Mouse (Mus musculus): Measurements from ENCODE around the gene Dip2c.

Gene Dip2c

DNA sequence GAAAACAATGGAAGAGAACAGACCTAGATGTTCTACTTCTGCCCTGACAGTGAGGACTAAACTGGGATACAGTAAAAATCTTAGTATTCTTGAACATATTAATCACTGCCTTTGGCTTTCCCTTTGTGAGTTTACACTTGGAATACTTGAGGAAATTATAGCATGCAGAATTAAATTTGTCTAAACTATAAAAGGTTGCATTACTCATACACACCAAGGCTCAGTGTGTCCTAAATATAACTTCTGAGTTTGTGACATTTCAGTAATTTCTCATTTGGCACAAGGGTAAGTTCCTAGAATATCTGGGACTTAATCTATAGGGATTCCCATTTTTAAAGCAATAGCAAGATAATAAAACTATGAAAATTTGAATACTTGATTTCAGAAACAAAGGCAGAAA lies 262.2 kb downstream of the Dip2c start:
- no peak for DNase-seq (ENCODE audit: low spot score in 2 of 2)

DNA sequence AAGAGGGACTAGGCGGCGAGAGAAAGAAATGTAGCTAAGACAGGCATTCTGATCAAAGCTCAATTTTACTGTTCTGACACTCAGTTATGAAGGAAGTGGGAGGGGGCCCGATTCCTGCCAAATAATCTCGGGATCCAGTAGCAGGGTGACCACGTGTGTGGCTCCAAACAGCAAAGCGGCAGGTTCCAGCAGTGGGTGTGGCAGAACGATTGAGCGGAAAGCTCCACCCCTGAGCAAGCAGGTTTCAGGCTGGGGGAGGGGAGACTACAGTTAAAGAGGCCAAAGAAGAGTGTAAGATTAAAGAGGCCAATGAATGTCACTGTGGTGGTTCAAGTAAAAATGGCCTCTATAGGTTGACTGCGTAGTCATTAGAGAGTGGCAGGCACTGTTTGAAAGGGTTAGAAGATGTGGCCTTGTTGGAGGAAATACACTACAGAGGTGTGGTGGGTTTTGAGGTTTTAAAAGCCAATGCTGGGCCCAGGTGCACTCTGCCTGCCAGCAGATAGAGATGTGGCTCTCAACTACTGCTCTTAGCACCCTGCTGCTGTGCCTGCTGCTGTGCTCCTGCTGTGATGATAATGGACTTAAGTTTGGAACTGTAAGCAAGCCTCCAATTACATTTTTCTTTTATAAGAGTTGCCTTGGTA lies 271.5 kb downstream of the Dip2c start:
- DNase-seq (ENCODE audit: low spot score in 2 of 2) = no peak

DNA sequence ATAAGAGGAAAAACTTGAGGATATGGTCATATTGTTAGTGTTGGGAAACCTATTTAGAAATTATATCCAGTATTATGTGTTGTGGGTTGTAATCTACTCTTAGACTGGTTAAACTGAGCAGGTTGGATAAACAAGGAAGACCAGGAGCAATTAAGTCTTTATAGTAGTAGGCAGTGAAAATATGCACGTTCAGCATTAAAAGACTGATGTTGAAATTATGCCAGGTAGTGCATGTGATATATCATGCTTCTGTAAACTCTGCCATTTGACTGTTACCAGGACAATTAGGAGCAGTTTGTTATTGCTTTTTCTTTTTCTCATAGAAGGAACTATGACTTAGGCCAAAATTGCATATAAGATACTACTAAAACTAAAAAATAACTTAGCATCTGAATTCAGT lies 285.8 kb downstream of the Dip2c start:
- no peak for DNase-seq (ENCODE audit: low spot score in 2 of 2)

DNA sequence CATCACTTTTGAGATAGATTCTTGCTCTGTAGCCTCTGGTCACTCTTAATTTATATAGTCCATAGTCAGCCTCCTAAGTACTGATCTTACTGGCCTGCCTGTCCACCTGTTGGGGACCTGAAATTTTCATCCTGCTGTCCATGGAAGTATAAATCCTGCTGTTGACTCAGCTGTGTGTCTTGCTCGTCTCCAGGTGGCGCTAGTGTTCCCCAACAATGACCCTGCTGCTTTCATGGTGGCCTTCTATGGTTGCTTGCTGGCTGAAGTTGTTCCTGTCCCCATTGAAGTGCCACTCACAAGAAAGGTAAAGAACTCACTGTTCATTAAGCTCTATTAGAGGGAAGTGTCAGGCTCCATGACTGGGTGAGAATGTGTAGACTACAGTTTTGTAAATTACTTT lies 286.6 kb downstream of the Dip2c start:
- peak in 1 of 2 experiments; percentile 10 for DNase-seq (ENCODE audit: low spot score in 2 of 2)

DNA sequence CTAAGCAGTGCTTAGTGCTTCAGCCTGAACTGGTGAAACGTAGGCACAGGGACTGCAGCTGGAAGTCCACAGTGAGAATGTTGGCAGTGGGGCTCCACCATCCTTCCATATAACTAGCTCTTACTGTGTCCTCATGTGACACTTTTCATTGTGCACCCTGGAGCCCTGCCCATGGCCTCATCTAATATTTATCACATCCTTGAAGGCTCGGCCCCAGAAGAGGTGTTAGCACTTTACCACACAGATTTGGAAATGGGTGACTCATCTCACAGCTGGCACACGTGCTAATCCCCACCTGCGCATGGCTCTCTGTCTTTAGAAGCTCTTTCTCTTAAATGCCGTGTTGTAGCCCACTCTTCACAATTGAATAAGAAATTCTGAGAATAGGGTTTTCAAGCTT lies 292.5 kb downstream of the Dip2c start:
- DNase-seq (ENCODE audit: low spot score in 2 of 2) = no peak

DNA sequence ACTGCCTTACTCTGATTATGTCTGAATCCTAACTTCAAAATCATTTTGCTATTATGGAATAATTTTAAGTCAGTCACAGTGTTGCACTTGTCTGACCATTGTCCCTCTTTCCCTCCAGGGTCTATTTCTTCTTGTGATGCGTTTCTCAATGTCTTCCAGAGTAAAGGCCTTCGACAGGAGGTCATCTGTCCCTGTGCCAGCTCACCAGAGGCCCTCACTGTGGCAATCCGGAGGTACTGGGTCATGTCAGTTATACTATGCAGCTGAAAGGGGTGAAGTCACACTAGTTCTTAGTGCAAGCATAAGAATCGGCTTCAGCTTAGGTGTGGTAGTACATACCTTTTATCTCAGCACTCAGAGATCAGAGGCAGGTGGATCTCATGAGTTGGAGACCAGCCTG lies 300.4 kb downstream of the Dip2c start:
- no peak for DNase-seq (ENCODE audit: low spot score in 2 of 2)

DNA sequence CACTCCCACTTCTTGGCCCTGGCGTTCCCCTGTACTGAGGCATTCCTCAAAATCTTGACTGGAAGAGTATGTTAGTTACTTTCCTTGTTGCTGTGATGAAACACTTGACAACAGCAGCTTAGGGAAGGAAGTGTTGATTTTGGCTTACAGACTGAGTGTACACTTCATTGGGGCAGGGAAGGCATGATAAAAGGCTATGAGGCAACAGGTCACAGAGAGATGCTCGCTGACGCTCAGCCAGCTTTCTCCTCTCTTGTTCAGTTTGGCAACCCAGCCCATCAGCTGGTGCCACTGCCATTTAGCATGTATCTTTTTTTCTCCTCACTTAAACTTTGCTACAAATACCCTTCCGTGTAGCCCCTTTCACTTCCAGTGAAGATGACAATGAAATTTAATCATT lies 302.1 kb downstream of the Dip2c start:
- DNase-seq (ENCODE audit: low spot score in 2 of 2) = no peak

DNA sequence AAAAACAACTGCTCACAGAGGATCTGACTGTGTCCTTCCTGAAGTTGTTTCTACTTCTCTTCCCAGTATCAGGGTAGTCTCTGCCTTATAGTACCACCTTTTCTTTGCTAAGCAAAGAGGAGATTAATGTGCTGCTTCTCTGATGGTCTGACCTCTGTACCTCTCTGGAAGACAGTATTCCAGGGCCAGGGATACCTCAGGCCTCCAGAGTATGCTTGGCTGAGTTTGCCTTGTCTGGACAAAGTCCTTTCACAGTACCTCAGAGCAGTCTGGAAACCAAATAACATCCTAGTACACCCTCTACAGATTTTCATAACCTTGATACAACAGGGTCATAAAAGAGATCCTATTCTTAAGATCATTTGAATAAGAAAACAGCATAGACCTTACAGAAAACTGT lies 305.5 kb downstream of the Dip2c start:
- DNase-seq (ENCODE audit: low spot score in 2 of 2) = no peak

DNA sequence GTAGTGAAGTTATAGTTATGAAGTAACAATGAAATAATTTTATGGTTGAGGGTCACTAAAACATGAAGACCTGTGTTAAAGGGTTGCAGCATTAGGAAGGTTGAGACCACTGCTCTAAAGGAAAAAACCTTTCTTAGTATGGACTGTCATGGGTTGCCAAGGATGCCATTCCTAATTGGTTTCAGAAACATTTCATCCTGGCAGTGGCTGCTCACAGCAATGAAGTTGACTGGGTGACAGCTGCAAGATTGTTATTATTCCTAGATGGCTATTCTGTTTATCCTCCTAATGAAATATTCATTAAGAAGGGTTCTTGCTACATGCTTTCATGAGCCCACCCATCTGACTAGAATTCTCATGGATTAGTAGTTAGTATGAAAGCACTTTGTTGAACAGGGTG lies 307.3 kb downstream of the Dip2c start:
- DNase-seq (ENCODE audit: low spot score in 2 of 2) = no peak

DNA sequence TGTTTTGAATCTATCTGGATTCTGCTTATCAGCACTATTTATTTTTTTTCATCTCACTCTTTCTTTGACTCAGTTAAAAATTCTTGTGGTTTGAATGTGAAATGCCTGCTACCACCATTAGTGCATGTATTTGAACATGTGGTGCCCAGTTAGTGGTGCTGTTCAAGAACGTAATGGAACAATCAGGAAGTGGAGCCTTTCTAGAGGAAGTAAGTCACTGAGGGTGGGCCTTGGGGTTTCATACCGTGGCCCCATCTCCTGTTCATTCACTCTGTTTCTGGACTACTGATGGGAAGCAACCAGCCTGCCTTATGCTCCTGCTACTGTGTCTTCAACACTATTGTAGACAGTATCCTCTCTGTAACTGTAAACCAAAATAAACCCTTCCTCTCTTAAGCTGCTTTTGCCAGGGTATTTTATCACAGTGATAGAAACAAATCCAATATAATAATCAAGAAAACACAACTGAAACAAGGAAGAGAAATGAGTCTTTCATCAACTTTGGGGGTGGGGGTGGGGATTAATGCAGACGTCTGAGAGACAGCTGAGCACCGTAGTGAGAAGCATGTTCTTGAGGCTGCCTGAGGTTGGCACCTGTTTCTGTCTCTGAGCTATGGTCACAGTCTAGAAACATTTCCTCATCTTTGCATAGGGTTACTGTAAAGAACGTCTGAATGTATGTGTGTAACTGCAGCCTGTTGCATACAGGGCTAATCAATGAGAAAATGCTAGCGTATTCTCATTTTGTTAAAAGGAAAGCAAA lies 323.2 kb downstream of the Dip2c start:
- no peak for DNase-seq (ENCODE audit: low spot score in 2 of 2)

DNA sequence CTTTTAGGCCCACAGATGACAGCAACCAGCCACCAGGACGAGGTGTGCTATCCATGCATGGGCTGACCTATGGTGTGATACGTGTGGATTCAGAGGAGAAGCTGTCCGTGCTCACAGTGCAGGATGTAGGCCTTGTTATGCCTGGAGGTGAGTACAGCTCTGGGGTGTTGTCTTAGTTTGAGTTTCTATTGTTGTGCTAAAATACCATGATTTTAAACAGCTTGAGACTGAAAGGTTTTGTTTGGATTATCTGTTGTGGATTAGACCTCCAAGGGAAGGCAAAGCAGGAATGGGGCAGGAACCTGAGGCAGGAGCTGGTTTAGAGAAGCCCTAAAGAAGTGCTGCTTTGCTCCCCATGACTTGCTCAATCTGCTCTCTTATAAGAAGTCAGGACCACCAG lies 325.0 kb downstream of the Dip2c start:
- no peak for DNase-seq (ENCODE audit: low spot score in 2 of 2)

DNA sequence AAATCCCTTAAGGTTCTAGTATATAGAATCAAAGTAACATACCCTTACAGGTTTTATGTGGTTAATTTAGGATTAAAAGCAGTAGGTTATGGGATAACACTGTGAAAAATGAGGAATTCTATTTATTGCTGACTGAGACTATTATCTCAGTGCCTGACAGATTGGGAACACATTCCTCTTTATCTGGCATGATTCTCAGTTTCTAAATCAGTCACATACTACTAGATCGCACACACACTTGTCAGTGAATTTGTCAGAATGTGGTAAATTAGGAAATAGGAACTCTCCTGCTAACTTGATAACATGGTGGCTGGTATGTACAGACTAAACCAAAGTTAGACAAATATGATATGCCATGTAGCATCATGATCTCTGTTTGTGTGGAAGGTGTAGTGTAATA lies 334.9 kb downstream of the Dip2c start:
- no peak for DNase-seq (ENCODE audit: low spot score in 2 of 2)

DNA sequence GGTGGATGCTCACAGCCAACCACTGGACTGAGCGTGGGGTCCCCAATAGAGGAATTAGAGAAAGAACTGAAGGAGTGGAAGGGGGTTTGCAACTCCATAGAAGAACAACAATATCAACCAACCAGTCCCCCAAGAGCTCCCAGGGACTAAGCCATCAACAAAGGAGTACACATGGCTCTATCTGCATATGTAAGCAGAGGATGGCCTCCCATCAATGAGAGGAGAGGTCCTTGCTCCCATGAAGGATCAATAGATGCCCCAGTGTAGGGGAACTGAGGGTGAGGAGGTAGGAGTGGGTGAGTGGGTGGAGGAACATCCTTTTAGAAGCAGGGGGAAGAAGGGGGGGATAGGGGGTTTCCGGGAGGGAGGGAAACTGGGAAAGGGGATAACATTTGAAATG lies 356.4 kb downstream of the Dip2c start:
- DNase-seq (ENCODE audit: low spot score in 2 of 2) = no peak

DNA sequence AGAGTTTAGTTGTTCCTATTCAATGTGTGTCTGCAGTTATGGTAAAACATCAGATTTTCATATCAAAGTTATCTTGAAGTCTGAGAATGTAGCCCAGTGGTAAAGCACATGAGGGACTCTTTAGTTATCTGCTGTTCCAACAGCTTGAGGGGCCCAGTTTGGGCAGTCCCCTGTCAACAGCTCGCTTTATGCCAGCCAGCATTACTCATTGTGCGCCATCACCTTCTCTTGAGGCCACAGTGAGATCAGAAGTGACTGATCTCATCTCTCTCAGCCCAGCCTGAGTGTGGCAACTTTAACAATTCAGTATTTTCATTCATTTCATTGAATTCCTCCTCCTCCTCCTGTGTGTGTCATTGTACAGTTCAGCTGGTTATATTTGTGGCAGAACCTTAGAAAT lies 359.6 kb downstream of the Dip2c start:
- DNase-seq (ENCODE audit: low spot score in 2 of 2) = no peak

DNA sequence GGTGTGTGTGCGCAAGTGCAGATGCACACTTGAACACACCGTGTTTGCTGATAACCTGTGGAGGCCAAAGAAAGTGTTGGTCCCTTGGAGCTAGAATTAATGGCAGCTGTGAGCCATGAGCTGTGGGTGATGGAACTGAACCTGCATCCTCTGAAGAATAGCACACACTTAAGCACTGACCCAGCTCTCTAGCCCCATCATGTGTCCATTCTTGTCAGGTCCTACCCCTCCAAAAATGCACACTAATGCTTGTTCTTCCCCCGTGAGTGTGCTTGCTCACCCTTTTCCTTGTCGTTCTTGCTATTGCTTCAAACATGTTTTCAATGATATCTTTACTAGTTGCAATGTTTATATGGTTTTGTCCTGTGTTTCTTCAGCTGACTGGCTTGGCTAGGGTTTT lies 360.2 kb downstream of the Dip2c start:
- DNase-seq (ENCODE audit: low spot score in 2 of 2) = peak in 1 of 2 experiments; percentile 10

DNA sequence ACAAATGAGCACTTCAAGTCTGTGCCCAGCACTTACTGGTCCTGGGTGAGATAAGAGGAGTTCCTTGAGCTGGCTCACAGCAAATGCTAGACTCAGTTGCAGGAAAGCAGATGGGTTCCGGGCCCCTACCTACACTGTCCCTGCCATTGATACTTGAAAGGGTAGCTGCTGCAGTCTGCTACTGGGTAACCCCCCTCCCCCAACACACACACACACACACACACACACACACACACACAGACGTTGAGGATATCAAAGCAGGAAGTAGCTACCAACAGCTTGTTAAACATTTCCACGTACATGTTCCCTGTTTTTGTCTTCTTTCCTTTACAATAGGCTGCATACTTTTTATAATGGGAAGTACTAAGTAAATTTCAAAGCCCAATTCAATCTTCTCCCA lies 361.6 kb downstream of the Dip2c start:
- DNase-seq (ENCODE audit: low spot score in 2 of 2) = no peak

DNA sequence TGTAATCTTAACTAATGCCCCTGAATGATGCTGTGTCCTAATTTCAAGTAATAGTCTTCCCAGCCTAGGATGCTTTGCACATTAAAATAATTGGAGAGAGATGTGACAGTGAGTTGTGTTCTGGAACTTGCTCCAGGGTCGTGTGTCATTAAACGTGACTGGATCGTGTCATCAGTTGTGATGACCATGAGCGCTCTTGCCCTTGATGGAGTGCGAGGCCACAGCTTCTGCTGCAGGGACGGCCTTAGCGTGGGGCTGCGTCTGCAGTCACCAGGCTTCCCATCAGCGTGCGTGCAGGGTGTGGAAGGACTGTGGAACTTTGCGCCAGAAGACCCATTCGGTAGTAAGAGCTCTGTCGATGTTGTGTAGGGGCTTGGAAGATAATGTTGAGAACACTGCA lies 372.4 kb downstream of the Dip2c start:
- DNase-seq (ENCODE audit: low spot score in 2 of 2) = no peak

DNA sequence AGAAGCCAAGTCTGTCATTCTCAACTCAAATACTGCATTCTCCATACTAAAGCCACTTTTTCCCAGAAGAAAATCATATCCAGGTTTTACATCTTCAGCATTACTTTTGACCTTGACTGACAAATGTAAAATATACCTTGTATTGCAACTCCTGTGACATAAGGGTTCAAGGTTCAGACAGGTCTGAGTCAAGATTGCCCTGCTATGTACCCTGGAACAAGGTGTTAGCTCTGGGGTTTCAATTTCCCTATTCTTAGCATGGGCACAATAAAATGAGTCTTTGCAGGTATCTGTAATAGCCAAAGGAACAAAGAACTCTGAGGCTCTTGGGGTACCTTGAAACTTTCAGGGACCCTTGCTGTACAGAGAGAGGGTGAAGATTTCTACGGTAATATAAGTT lies 373.6 kb downstream of the Dip2c start:
- no peak for DNase-seq (ENCODE audit: low spot score in 2 of 2)

DNA sequence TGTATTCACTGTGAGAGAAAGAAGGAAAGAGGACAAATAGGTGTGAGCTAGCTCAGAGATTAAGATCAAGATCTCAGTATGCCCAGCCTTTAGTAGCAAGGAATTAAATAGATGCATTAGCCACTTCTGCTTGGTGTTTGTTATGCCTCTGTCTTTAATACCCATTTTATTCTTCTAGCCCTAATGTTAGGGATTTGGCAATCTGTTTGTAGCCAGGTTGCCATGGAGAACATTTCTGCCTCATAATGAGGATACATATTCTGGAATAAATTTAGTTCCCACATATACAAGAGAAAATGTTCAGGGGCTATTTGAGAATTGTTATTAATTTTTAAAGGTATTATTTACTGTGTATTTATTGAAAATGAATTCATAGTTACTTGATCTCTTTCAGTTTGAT lies 374.3 kb downstream of the Dip2c start:
- DNase-seq (ENCODE audit: low spot score in 2 of 2) = no peak

DNA sequence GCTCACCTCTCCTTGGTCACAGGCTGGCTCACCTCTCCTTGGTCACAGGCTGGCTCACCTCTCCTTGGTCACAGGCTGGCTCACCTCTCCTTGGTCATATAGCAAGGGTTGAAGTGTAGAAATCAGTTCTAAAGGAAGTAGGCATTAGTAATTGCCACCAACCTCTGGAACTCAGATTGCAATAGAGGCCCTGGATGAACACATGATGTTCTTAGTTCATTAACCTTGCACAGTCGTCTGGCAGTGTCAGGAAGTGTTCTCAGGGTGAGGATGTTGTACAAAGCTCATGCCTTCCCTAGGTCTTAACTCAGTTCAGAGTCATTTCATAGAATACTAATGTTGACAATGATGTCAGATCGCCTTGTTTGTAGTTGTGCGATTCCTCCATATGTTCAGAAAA lies 376.7 kb downstream of the Dip2c start:
- DNase-seq (ENCODE audit: low spot score in 2 of 2) = no peak

DNA sequence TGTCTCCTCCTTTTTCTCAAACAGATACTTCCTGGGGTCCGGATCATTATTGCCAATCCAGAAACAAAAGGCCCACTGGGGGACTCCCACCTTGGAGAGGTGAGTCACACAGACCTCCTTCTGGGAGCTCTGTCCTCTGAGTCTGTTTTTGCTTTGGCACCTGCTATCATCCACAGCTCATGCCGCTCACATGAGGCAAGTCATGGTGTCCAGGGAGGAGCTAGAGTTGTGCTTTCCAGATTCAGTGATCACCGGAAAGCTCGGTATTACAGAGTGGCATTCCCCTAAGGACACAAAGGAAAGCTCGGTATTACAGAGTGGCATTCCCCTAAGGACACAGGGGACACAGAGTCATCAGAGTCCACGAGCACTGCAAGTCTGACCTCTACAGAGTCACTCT lies 380.3 kb downstream of the Dip2c start:
- DNase-seq (ENCODE audit: low spot score in 2 of 2) = no peak

DNA sequence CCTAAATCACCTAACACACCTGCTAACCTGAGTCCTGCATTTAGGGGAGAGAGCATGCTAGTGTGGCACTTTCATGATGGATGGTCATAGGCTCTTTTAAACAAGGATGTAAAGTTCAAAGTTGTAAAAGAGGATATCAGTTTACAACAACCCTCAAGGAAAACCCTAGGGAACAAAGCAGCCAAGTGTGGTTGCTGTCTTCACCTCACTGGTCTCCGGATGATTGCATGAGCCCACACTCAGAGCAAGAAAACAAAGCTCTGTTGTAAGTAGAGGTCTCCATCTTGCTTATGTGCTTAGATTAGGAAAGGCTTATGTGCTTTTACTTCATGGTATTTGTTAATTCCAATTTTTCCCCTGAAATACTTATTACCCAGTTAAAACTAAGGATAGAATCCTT lies 384.4 kb downstream of the Dip2c start:
- no peak for DNase-seq (ENCODE audit: low spot score in 2 of 2)

DNA sequence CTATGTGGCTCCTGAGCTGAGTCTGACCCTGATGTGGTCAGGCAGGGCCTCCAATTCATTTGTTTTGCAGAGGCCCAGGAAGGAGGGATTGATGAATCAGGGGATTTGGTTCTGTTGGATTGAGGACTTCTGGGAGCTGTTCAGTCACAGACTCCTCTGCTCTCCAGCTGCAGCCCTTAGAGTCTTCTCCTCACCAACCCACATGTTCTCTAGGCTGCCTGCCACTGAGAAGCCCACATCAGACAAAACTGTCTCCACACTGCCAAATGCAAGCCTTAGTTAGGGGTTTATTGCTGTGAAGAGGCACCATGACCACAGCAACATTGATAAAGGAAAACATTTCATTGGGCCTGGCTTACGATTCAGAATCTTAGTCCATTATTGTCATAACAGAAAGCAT lies 387.3 kb downstream of the Dip2c start:
- DNase-seq (ENCODE audit: low spot score in 2 of 2) = no peak
